Mouse (Mus musculus): ENCODE results near the gene Gprin2. TPM values are rescaled to one million over a fixed set of nuclear protein-coding genes. Genes with fewer than 3 reads are reported as not detected.
A peak's percentile ranks its signal among the peaks of the same experiment; 100 is the strongest.

The Gprin2 gene
- polyA plus RNA-seq, 2 experiments, result 0.04 to 0.09 TPM

- no peak for DNase-seq (ENCODE audit: low read depth in 3 of 3, low spot score in 3 of 3)
- ATAC-seq (ENCODE audit: insufficient read depth), result no peak
- WGBS (ENCODE audit: insufficient replicate concordance), result 3% methylated on average over 29 of the region's 29 CpGs
- H3K9me3 ChIP-seq (ENCODE audit: control insufficient read depth, low read length), result no peaks in the 10 kb centered on the region
- TF ChIP-seq EP300 (IDR thresholded peaks at IDR 0.05; ENCODE audit: low read depth) (no peak), CTCF (IDR thresholded peaks at IDR 0.05; ENCODE audit: low read depth) (no peak)
- H3K27ac ChIP-seq, result no peak overlapping the region
- H3K4me1 ChIP-seq (replicated peaks; ENCODE audit: control insufficient read depth in 2 of 2, insufficient read depth in 2 of 2, low read length in 1 of 2), result no peaks in the 10 kb centered on the region
- H3K36me3 ChIP-seq (replicated peaks; ENCODE audit: control insufficient read depth, insufficient read depth, low read depth), result no peaks in the 10 kb centered on the region
- no peak overlapping the region for H3K4me3 ChIP-seq (ENCODE audit: insufficient read depth in 1 of 2, low read depth in 2 of 2, low read length in 2 of 2)
- no peaks in the 10 kb centered on the region; the same call in none of the 2 replicates for H3K27me3 ChIP-seq (ENCODE audit: control insufficient read depth, insufficient read depth, low read length)
- peak overlapping the region; percentile 28; the same call in 1 of the 2 replicates for H3K4me2 ChIP-seq (ENCODE audit: low read depth)
- H3K9ac ChIP-seq (replicated peaks), result no peak overlapping the region
Observed at GRCm38 (mm10) chr14:34219786-34220198, 18.3 kb upstream of the Gprin2 start.

GRCm38 (mm10) chr14:34219295-34219694 lies 17.8 kb upstream of the Gprin2 start, which contains the start of gene Syt15:
Gene Syt15, plus strand, starts transcription at chr14:34219595.
- Histone ChIP-seq H3K27me3 (ENCODE audit: control insufficient read depth, insufficient read depth, low read length) (no peaks in the 10 kb centered on the region; the same call in none of the 2 replicates), H3K4me3 (ENCODE audit: insufficient read depth in 1 of 2, low read depth in 2 of 2, low read length in 2 of 2) (no peak within 1 kb of the TSS), H3K27ac (no peak within 1 kb of the TSS), H3K4me2 (ENCODE audit: low read depth) (peak within 1 kb of the TSS; percentile 28; the same call in 1 of the 2 replicates), H3K9ac (replicated peaks) (no peak within 1 kb of the TSS), H3K4me1 (replicated peaks; ENCODE audit: control insufficient read depth in 2 of 2, insufficient read depth in 2 of 2, low read length in 1 of 2) (no peaks in the 10 kb centered on the region), H3K36me3 (replicated peaks; ENCODE audit: control insufficient read depth, insufficient read depth, low read depth) (no peaks in the 10 kb centered on the region), H3K9me3 (ENCODE audit: control insufficient read depth, low read length) (no peaks in the 10 kb centered on the region)
- no peak for DNase-seq (ENCODE audit: low read depth in 3 of 3, low spot score in 3 of 3)
- no peak for ATAC-seq (ENCODE audit: insufficient read depth)
- WGBS (ENCODE audit: insufficient replicate concordance), result 35% methylated on average over 6 of the region's 6 CpGs
- TF ChIP-seq CTCF (IDR thresholded peaks at IDR 0.05; ENCODE audit: low read depth) (no peak), EP300 (IDR thresholded peaks at IDR 0.05; ENCODE audit: low read depth) (no peak)

- Histone ChIP-seq H3K4me2 (ENCODE audit: low read depth) (no peak overlapping the region), H3K9ac (replicated peaks) (no peak overlapping the region), H3K4me1 (replicated peaks; ENCODE audit: control insufficient read depth in 2 of 2, insufficient read depth in 2 of 2, low read length in 1 of 2) (no peaks in the 10 kb centered on the region), H3K36me3 (replicated peaks; ENCODE audit: control insufficient read depth, insufficient read depth, low read depth) (no peaks in the 10 kb centered on the region), H3K4me3 (ENCODE audit: insufficient read depth in 1 of 2, low read depth in 2 of 2, low read length in 2 of 2) (no peak overlapping the region), H3K27me3 (ENCODE audit: control insufficient read depth, insufficient read depth, low read length) (no peaks in the 10 kb centered on the region; the same call in none of the 2 replicates), H3K27ac (no peak overlapping the region), H3K9me3 (ENCODE audit: control insufficient read depth, low read length) (no peaks in the 10 kb centered on the region)
- no peak for DNase-seq (ENCODE audit: low read depth in 3 of 3, low spot score in 3 of 3)
- no peak for TF ChIP-seq EP300 (IDR thresholded peaks at IDR 0.05; ENCODE audit: low read depth)
- no peak for TF ChIP-seq CTCF (IDR thresholded peaks at IDR 0.05; ENCODE audit: low read depth)
- WGBS (ENCODE audit: insufficient replicate concordance), result 37% methylated on average over 6 of the region's 6 CpGs
- no peak for ATAC-seq (ENCODE audit: insufficient read depth)
Observed at GRCm38 (mm10) chr14:34215451-34216127, 14.1 kb upstream of the Gprin2 start.

DNA sequence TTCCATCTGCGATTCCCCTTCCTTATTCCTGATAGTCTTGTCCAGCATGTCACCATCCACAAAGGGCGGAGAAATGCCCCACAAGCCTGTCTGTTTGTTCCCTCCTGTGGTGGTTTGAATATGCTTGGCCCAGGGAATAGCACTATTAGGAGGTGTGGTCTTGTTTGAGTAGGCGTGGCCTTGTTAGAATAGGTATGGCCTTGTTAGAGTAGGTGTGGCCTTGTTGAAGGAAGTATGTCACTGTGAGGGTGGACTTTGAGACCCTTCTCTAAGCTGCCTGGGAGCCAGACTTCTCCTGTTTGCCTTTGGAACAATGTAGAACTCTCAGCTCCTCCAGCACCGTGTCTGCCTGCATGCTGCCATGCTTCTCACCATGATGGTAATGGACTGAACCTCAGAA lies 8.5 kb upstream of the Gprin2 start:
- no peaks in the 10 kb centered on the region for H3K36me3 ChIP-seq (replicated peaks; ENCODE audit: control insufficient read depth, insufficient read depth, low read depth)
- H3K9me3 ChIP-seq (ENCODE audit: control insufficient read depth, low read length), result no peaks in the 10 kb centered on the region
- no peak overlapping the region for H3K9ac ChIP-seq (replicated peaks)
- H3K4me1 ChIP-seq (replicated peaks; ENCODE audit: control insufficient read depth in 2 of 2, insufficient read depth in 2 of 2, low read length in 1 of 2), result no peaks in the 10 kb centered on the region
- ATAC-seq (ENCODE audit: insufficient read depth) (no peak), DNase-seq (ENCODE audit: low read depth in 3 of 3, low spot score in 3 of 3) (no peak)
- H3K4me3 ChIP-seq (ENCODE audit: insufficient read depth in 1 of 2, low read depth in 2 of 2, low read length in 2 of 2), result no peak overlapping the region
- TF ChIP-seq CTCF (IDR thresholded peaks at IDR 0.05; ENCODE audit: low read depth) (no peak), EP300 (IDR thresholded peaks at IDR 0.05; ENCODE audit: low read depth) (no peak)
- no peak overlapping the region for H3K27ac ChIP-seq
- WGBS (ENCODE audit: insufficient replicate concordance), result 66% methylated on average over 4 of the region's 4 CpGs
- H3K4me2 ChIP-seq (ENCODE audit: low read depth), result no peak overlapping the region
- H3K27me3 ChIP-seq (ENCODE audit: control insufficient read depth, insufficient read depth, low read length), result no peaks in the 10 kb centered on the region

GRCm38 (mm10) chr14:34209080-34209479 lies 7.6 kb upstream of the Gprin2 start:
- Histone ChIP-seq H3K4me3 (ENCODE audit: insufficient read depth in 1 of 2, low read depth in 2 of 2, low read length in 2 of 2) (no peak overlapping the region), H3K4me1 (replicated peaks; ENCODE audit: control insufficient read depth in 2 of 2, insufficient read depth in 2 of 2, low read length in 1 of 2) (0 out of 4 replicates have a peak, but pooled peaks cover 0 to 2% of the 10 kb centered on the region in 2 experiments), H3K27ac (no peak overlapping the region), H3K36me3 (replicated peaks; ENCODE audit: control insufficient read depth, insufficient read depth, low read depth) (no peaks in the 10 kb centered on the region), H3K9ac (replicated peaks) (no peak overlapping the region), H3K4me2 (ENCODE audit: low read depth) (no peak overlapping the region), H3K27me3 (ENCODE audit: control insufficient read depth, insufficient read depth, low read length) (no peaks in the 10 kb centered on the region), H3K9me3 (ENCODE audit: control insufficient read depth, low read length) (no peaks in the 10 kb centered on the region)
- WGBS (ENCODE audit: insufficient replicate concordance), result 47% methylated on average over 4 of the region's 4 CpGs
- DNase-seq (ENCODE audit: low read depth in 3 of 3, low spot score in 3 of 3), result no peak
- no peak for TF ChIP-seq EP300 (IDR thresholded peaks at IDR 0.05; ENCODE audit: low read depth)
- no peak for TF ChIP-seq CTCF (IDR thresholded peaks at IDR 0.05; ENCODE audit: low read depth)
- no peak for ATAC-seq (ENCODE audit: insufficient read depth)

All from liver, embryonic 14.5 days (tissue).